Mouse (Mus musculus) stomach, postnatal 0 days (tissue): ENCODE data around the gene Map3k21.

Source experiments
- CTCF ChIP-seq: IDR thresholded peaks from 2 replicates; pipeline ENCODE4 v1.5.1; 2016; ENCODE audit warnings: antibody characterized with exemption, low read depth, mild to moderate bottlenecking, moderate library complexity
- EP300 ChIP-seq: optimal IDR thresholded peaks from 2 replicates; pipeline ENCODE3; 2016; ENCODE audit warnings: antibody characterized with exemption

GRCm38 (mm10) chr8:125987996-125988395, 77.7 kb downstream of the Map3k21 start:
- TF ChIP-seq CTCF (no peak), EP300 (no peak)
